Mouse (Mus musculus) neutrophil, adult 83 days (primary cell): ENCODE measurements around the gene Gm20929. TPM values are rescaled to one million over a fixed set of nuclear protein-coding genes. Genes with fewer than 3 reads are reported as not detected.

Source experiments
- total RNA-seq, 2 experiments: library from RNA; stranded (reverse); gene quantifications; one replicate each; pipeline ENCODE4 v1.2.4; 2023

Gene Gm20929
- not detected for total RNA-seq

DNA sequence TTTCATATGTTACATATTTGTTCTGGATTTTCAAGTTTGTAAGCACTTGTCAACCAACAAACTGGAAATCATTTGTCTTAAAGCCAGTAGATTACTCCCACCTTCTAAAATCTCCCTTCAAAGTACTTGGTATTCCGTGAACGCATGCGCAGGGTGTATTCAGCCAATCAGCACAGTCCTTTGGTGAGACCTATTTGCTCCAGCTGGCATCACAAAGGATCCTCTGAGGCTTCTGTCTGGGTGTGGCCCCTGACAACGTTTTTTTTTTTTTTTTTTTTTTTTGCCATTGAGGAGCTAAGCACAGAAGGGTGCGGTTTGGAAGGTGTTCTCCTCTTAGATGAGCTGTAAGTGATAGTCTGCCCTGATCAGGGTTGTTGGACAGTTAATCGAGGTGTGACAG, at the start of gene Gm20929:
Gm20929 (plus strand) TSS at position 301 of the 400 bp plus-strand sequence.

